Mouse (Mus musculus) thymus, adult 2 months (tissue): ENCODE measurements around the gene Srp9.

Experiments
- CTCF ChIP-seq: fragments of 200-500 bp; IDR thresholded peaks from 2 replicates; pipeline ENCODE4 v1.5.1; 2012; ENCODE audit warnings: mild to moderate bottlenecking, control low read depth, low read length, moderate library complexity, borderline replicate concordance; ENCODE audit not compliant: control insufficient read depth, poor library complexity, insufficient read depth; ENCODE audit errors: extremely low read depth
- POLR2A ChIP-seq: fragments of 200-500 bp; IDR thresholded peaks from 2 replicates; pipeline ENCODE4 v1.6.1; 2012; ENCODE audit warnings: mild to moderate bottlenecking, low read length, control low read depth, moderate library complexity; ENCODE audit not compliant: control insufficient read depth, poor library complexity, insufficient read depth; ENCODE audit errors: extremely low read depth

GRCm38 (mm10) chr1:182139937-182140336, 15.4 kb downstream of the Srp9 start:
- no peak for TF ChIP-seq CTCF
- TF ChIP-seq POLR2A, result no peak
